In genomic region chr16:21247871-21248712, GRCm38 (mm10) we compare ENCODE assay signal across 8 mouse cellular contexts. TPM values are rescaled to one million over a fixed set of nuclear protein-coding genes. Genes with fewer than 3 reads are reported as not detected.
DNase-seq lines count a peak whose midpoint lies in the region; ATAC-seq lines count a peak whose summit lies in the region.

No protein-coding gene starts in this region.

- H3K9ac ChIP-seq in forebrain, embryonic 15.5 days (replicated peaks): peak overlapping the region; percentile 26
- H3K9ac ChIP-seq in lung, embryonic 15.5 days: peak overlapping the region; percentile 36

- no peaks in the 10 kb centered on the region for H3K9me3 ChIP-seq in forebrain, embryonic 15.5 days
- H3K9me3 ChIP-seq in lung, embryonic 15.5 days: no peaks in the 10 kb centered on the region

- peak; percentile 76 for DNase-seq in ES-CJ7 (ENCODE audit: low read depth, low spot score)
- peak; percentile 76 for DNase-seq in heart, postnatal 4 days
- DNase-seq in layer of hippocampus, adult 8-10 months (ENCODE audit: low spot score in 2 of 2): peak; percentile 27 to 31
- DNase-seq in retina, embryonic 14.5 days (ENCODE audit: low spot score): peak; percentile 62

- ATAC-seq in cerebellum, adult (ENCODE audit: insufficient number of reproducible peaks, low FRiP score, low TSS enrichment): peak; percentile 54; the same call in 1 of the 2 replicates
- ATAC-seq in forebrain, embryonic 15.5 days (replicated peaks): no peak; the same call in 1 of the 2 replicates
- ATAC-seq in lung, embryonic 15.5 days (ENCODE audit: borderline replicate concordance, extremely low read depth, low FRiP score, low TSS enrichment): no peak
- no peak for ATAC-seq in inflammation-experienced regulatory T-cells, adult 6 months

- 3% methylated on average over 38 of the region's 38 CpGs for WGBS in forebrain, embryonic 15.5 days
- WGBS in lung, embryonic 15.5 days: 9% methylated on average over 38 of the region's 38 CpGs

- no peaks in the 10 kb centered on the region for H3K36me3 ChIP-seq in forebrain, embryonic 15.5 days
- no peaks in the 10 kb centered on the region for H3K36me3 ChIP-seq in lung, embryonic 15.5 days

- H3K4me1 ChIP-seq in forebrain, embryonic 15.5 days: peaks cover 29% of the 10 kb centered on the region
- peaks cover 46% of the 10 kb centered on the region for H3K4me1 ChIP-seq in lung, embryonic 15.5 days

- H3K4me3 ChIP-seq in forebrain, embryonic 15.5 days: peak overlapping the region; percentile 38
- H3K4me3 ChIP-seq in lung, embryonic 15.5 days: peak overlapping the region; percentile 39

- peaks cover 43% of the 10 kb centered on the region for H3K27me3 ChIP-seq in forebrain, embryonic 15.5 days
- peaks cover 23% of the 10 kb centered on the region for H3K27me3 ChIP-seq in lung, embryonic 15.5 days

- H3K4me2 ChIP-seq in forebrain, embryonic 15.5 days (replicated peaks): peak overlapping the region; percentile 71
- peak overlapping the region; percentile 88 for H3K4me2 ChIP-seq in lung, embryonic 15.5 days

- no peak overlapping the region for H3K27ac ChIP-seq in forebrain, embryonic 15.5 days (replicated peaks)
- H3K27ac ChIP-seq in lung, embryonic 15.5 days: no peak overlapping the region

RNA-seq across cellular contexts. Expression of gene Ephb3, which starts 43.5 kb away (rescaled TPM):
- 7.6 and 7.9 TPM in 2 replicates for polyA plus RNA-seq in forebrain, embryonic 15.5 days (2015; fragmentation: Nextera tagmentation; extraction: Ambion mirVana)
- total RNA-seq in heart, postnatal 4 days (2021): 10 to 100 TPM; 14.3 to 14.8 TPM
- 10 to 100 TPM; 17.3 to 19.9 (median 19.2) TPM for total RNA-seq in layer of hippocampus, adult 8-10 months (2022)
- 28.4 and 29.8 TPM in 2 replicates for polyA plus RNA-seq in lung, embryonic 15.5 days (2015; fragmentation: Nextera tagmentation; extraction: Ambion mirVana)
- polyA plus RNA-seq in inflammation-experienced regulatory T-cells, adult 6 months (2017; shearing (Covaris generic)): not detected
